Mouse (Mus musculus): ENCODE results near the gene Pon3.

The Pon3 gene

GRCm38 (mm10) chr6:5177967-5178891 is 77.9 kb downstream of the Pon3 start:
- DNase-seq (ENCODE audit: low read depth, low spot score), result no peak
- no peaks in the 10 kb centered on the region for H3K36me3 ChIP-seq (ENCODE audit: control insufficient read depth, insufficient read depth, low read length, poor library complexity, severe bottlenecking)
- no peaks in the 10 kb centered on the region for H3K27me3 ChIP-seq (ENCODE audit: control insufficient read depth, insufficient read depth, low read length, poor library complexity, severe bottlenecking)

- Histone ChIP-seq H3K27me3 (ENCODE audit: control insufficient read depth, insufficient read depth, low read length, poor library complexity, severe bottlenecking) (no peaks in the 10 kb centered on the region), H3K36me3 (ENCODE audit: control insufficient read depth, insufficient read depth, low read length, poor library complexity, severe bottlenecking) (no peaks in the 10 kb centered on the region)
- DNase-seq (ENCODE audit: low read depth, low spot score), result no peak
Measured at GRCm38 (mm10) chr6:5174179-5174812, 81.8 kb downstream of the Pon3 start.

- H3K36me3 ChIP-seq (ENCODE audit: control insufficient read depth, insufficient read depth, low read length, poor library complexity, severe bottlenecking), result no peaks in the 10 kb centered on the region
- no peaks in the 10 kb centered on the region for H3K27me3 ChIP-seq (ENCODE audit: control insufficient read depth, insufficient read depth, low read length, poor library complexity, severe bottlenecking)
- no peak for DNase-seq (ENCODE audit: low read depth, low spot score)
Measured at GRCm38 (mm10) chr6:5172571-5172970, 83.5 kb downstream of the Pon3 start.

- no peak for DNase-seq (ENCODE audit: low read depth, low spot score)
- no peaks in the 10 kb centered on the region for H3K27me3 ChIP-seq (ENCODE audit: control insufficient read depth, insufficient read depth, low read length, poor library complexity, severe bottlenecking)
- no peaks in the 10 kb centered on the region for H3K36me3 ChIP-seq (ENCODE audit: control insufficient read depth, insufficient read depth, low read length, poor library complexity, severe bottlenecking)
Measured at GRCm38 (mm10) chr6:5171418-5171817, 84.7 kb downstream of the Pon3 start.
